Mouse (Mus musculus) lung, postnatal 0 days (tissue): Measurements from ENCODE around the gene Focad. TPM values are rescaled to one million over a fixed set of nuclear protein-coding genes. Genes with fewer than 3 reads are reported as not detected.

Source experiments
- ATAC-seq: fragments of 200-750 bp; cut with Nextera tagmentation; 2 replicates; pipeline ENCODE4 v1.8.0; 2017; ENCODE audit warnings: moderate library complexity
- DNase-seq: peaks from one replicate; pipeline ENCODE4 v3.0.0-alpha.2; 2016; ENCODE audit warnings: low spot score
- H3K27ac ChIP-seq: fragments of 300-500 bp; sonication (generic); 2 replicates; pipeline ENCODE4 v1.5.1; 2014; ENCODE audit warnings: antibody characterized with exemption, mild to moderate bottlenecking, low read length, mixed read lengths
- H3K27me3 ChIP-seq: fragments of 300-500 bp; sonication (generic); replicated peaks from 2 replicates; pipeline ENCODE4 v1.6.1; 2014; ENCODE audit warnings: low read length, mixed read lengths; ENCODE audit not compliant: insufficient read depth
- H3K36me3 ChIP-seq: fragments of 300-500 bp; sonication (generic); 2 replicates; pipeline ENCODE4 v1.6.1; 2014; ENCODE audit warnings: low read length, mixed read lengths; ENCODE audit not compliant: insufficient read depth
- H3K4me1 ChIP-seq: fragments of 300-500 bp; sonication (generic); 2 replicates; pipeline ENCODE4 v1.6.1; 2014; ENCODE audit warnings: antibody characterized with exemption, low read depth, low read length, mixed read lengths; ENCODE audit not compliant: insufficient read depth
- H3K4me2 ChIP-seq: fragments of 300-500 bp; sonication (generic); replicated peaks from 2 replicates; pipeline ENCODE4 v1.6.1; 2014; ENCODE audit warnings: low read depth, mild to moderate bottlenecking, low read length, moderate library complexity, mixed read lengths
- H3K4me3 ChIP-seq: fragments of 300-500 bp; sonication (generic); 2 replicates; pipeline ENCODE4 v1.5.1; 2014; ENCODE audit warnings: low read depth, low read length
- H3K9ac ChIP-seq: fragments of 300-500 bp; sonication (generic); replicated peaks from 2 replicates; pipeline ENCODE4 v1.6.1; 2014; ENCODE audit warnings: low read depth, mild to moderate bottlenecking
- H3K9me3 ChIP-seq: fragments of 300-500 bp; sonication (generic); 2 replicates; pipeline ENCODE4 v1.6.1; 2016; ENCODE audit warnings: low read length, mixed read lengths
- CTCF ChIP-seq: IDR thresholded peaks from 2 replicates; pipeline ENCODE4 v1.5.1; 2016; ENCODE audit warnings: antibody characterized with exemption, mild to moderate bottlenecking
- EP300 ChIP-seq: IDR thresholded peaks from 2 replicates; pipeline ENCODE4 v1.6.1; 2016; ENCODE audit warnings: antibody characterized with exemption, mild to moderate bottlenecking, control low read depth
- WGBS: fragments of 180-500 bp; shearing (Covaris S2); extraction: QIAGEN DNeasy Blood & Tissue Kit; methylation state at CpG from one replicate; pipeline ENCODE4 v1.1.7; 2014; 5-methylcytosine and 5-hydroxymethylcytosine counted together
- polyA plus RNA-seq: library from polyadenylated mRNA; unstranded; fragments of >200 nt; fragmentation: Nextera tagmentation; extraction: Ambion mirVana; gene quantifications from 2 replicates; pipeline ENCODE4 v1.2.1, GENCODE M21; 2015

The Focad gene
- polyA plus RNA-seq, 1 experiment from 2014 or later: 6.3 TPM

DNA sequence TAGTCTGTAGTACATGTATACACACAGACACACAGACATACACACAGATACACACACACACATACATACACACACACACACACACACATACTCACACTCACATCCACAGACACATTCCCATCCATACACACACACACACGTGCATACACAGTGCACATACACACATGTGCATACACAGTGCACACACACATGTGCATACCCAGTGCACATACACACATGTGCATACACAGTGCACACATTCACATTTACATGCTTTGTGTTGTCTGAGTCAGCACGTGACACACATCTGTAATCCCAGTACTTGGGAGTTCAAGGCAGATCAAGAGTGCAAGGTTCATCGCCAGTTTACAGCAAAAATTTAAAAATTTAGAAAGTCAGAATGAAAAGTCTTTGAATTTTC lies 12.5 kb upstream of the Focad start:
- no peak for TF ChIP-seq EP300
- no peak for TF ChIP-seq CTCF
- no peak overlapping the region for H3K27ac ChIP-seq
- DNase-seq: no peak
- H3K4me2 ChIP-seq: no peak overlapping the region
- H3K4me3 ChIP-seq: no peak overlapping the region
- no peak overlapping the region for H3K9ac ChIP-seq
- no peaks in the 10 kb centered on the region for H3K9me3 ChIP-seq
- no peaks in the 10 kb centered on the region for H3K4me1 ChIP-seq
- no peaks in the 10 kb centered on the region for H3K27me3 ChIP-seq
- H3K36me3 ChIP-seq: no peaks in the 10 kb centered on the region
- 89% methylated on average over 3 of the region's 3 CpGs for WGBS
- ATAC-seq: no peak

GRCm38 (mm10) chr4:88082381-88082780 lies 12.0 kb upstream of the Focad start:
- 79% methylated on average over 4 of the region's 4 CpGs for WGBS
- TF ChIP-seq EP300 (no peak), CTCF (no peak)

DNA sequence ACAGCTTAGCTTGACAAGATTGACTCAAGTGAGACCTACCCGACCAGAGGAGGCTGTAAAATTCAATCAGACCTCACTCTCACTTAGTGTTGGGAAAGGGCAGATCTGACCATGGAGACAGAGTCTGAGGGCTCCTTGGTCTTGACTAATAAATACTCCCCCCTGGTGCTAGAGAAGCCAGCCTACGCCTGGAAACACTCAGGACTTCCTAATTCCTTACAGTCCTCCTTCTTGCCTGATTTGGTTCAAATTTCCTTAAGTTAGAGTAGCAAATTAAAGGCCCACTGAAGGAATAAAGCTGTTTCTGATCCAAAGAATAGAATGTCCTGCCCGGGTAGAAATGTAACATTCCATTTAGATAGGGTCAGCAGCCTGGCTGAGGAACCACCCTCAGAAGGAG lies 10.6 kb upstream of the Focad start:
- no peaks in the 10 kb centered on the region for H3K9me3 ChIP-seq
- H3K4me1 ChIP-seq: no peaks in the 10 kb centered on the region
- 35% methylated on average over 3 of the region's 3 CpGs for whole genome bisulfite sequencing
- H3K27me3 ChIP-seq: no peaks in the 10 kb centered on the region
- H3K4me3 ChIP-seq: no peak overlapping the region
- H3K4me2 ChIP-seq: no peak overlapping the region
- no peaks in the 10 kb centered on the region for H3K36me3 ChIP-seq
- no peak overlapping the region for H3K9ac ChIP-seq
- TF ChIP-seq CTCF (no peak), EP300 (no peak)
- no peak overlapping the region for H3K27ac ChIP-seq
- no peak for DNase-seq
- peak; percentile 47; the same call in 1 of the 2 replicates for ATAC-seq

More at GRCm38 (mm10) chr4:88082381-88082780, 12.0 kb upstream of the Focad start:
- H3K9ac ChIP-seq: no peak overlapping the region
- H3K4me1 ChIP-seq: no peaks in the 10 kb centered on the region
- ATAC-seq: no peak
- H3K36me3 ChIP-seq: no peaks in the 10 kb centered on the region
- H3K4me3 ChIP-seq: no peak overlapping the region
- DNase-seq: no peak
- no peaks in the 10 kb centered on the region for H3K27me3 ChIP-seq
- H3K9me3 ChIP-seq: no peaks in the 10 kb centered on the region
- no peak overlapping the region for H3K27ac ChIP-seq
- no peak overlapping the region for H3K4me2 ChIP-seq

DNA sequence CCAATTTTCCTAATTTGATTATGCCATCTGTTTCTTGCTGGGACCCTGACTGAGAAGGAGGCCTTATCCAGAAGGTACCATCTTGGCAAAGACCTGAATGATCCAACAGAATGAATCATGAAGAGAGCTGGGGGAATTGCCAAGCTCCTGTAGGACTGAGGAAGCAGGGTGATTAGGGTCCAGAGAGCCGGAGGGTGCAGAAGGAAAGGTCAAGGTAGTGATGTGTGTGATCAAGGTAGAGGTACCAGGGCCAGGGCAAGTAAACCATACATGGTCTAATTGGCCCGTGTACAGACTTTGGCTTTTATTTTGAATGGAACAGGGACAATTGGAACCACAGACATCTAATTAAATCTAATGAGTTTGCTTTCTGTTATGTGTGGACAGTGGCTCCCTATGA lies 4.1 kb upstream of the Focad start:
- no peak overlapping the region for H3K4me3 ChIP-seq
- H3K27me3 ChIP-seq: no peaks in the 10 kb centered on the region
- TF ChIP-seq EP300: no peak
- no peak for TF ChIP-seq CTCF
- H3K36me3 ChIP-seq: no peaks in the 10 kb centered on the region
- no peak overlapping the region for H3K27ac ChIP-seq
- H3K4me1 ChIP-seq: no peaks in the 10 kb centered on the region
- 74% methylated on average over 2 of the region's 2 CpGs for WGBS
- no peaks in the 10 kb centered on the region for H3K9me3 ChIP-seq
- no peak overlapping the region for H3K9ac ChIP-seq
- ATAC-seq (no peak), DNase-seq (no peak)
- no peak overlapping the region for H3K4me2 ChIP-seq

GRCm38 (mm10) chr4:88094768-88095420 lies 465 bp downstream of the Focad start:
- Histone ChIP-seq H3K4me2 (peak overlapping the region; percentile 89), H3K9me3 (no peaks in the 10 kb centered on the region), H3K9ac (peak overlapping the region; percentile 64), H3K4me3 (peak overlapping the region; percentile 67), H3K4me1 (no peaks in the 10 kb centered on the region), H3K27me3 (no peaks in the 10 kb centered on the region), H3K27ac (peak overlapping the region; percentile 47), H3K36me3 (no peaks in the 10 kb centered on the region)
- ATAC-seq (peak; percentile 71), DNase-seq (no peak)
- under 1% methylated on average over 28 of the region's 30 CpGs for WGBS
- no peak for TF ChIP-seq EP300
- no peak for TF ChIP-seq CTCF

- no peak overlapping the region for H3K4me2 ChIP-seq
- no peaks in the 10 kb centered on the region for H3K4me1 ChIP-seq
- no peaks in the 10 kb centered on the region for H3K36me3 ChIP-seq
- no peak overlapping the region for H3K4me3 ChIP-seq
- no peak overlapping the region for H3K9ac ChIP-seq
- no peaks in the 10 kb centered on the region for H3K9me3 ChIP-seq
- 58% methylated on average over 2 of the region's 2 CpGs for WGBS
- TF ChIP-seq EP300 (no peak), CTCF (no peak)
- H3K27ac ChIP-seq: no peak overlapping the region
- DNase-seq: peak; percentile 28
- no peak for ATAC-seq
- no peaks in the 10 kb centered on the region for H3K27me3 ChIP-seq
These were observed 1.3 kb downstream of the Focad start for GRCm38 (mm10) chr4:88095693-88096092.
